ENCODE assay signal across 30 mouse cellular contexts in genomic region chr13:117193422-117193983, GRCm38 (mm10). TPM values are rescaled to one million over a fixed set of nuclear protein-coding genes. Genes with fewer than 3 reads are reported as not detected.
A peak's percentile ranks its signal among the peaks of the same experiment; 100 is the strongest.
DNase-seq lines count a peak whose midpoint lies in the region; ATAC-seq and TF ChIP-seq lines count a peak whose summit lies in the region.
"Had no signal": no experiment of that assay in that cellular context is flagged by ENCODE, and none has a peak within 500 bp of the region (broad histone marks: within the 10 kb centered on the region; RNA-seq: fewer than 3 reads in every experiment).

No protein-coding gene starts in this region.

- H3K27ac ChIP-seq in kidney, postnatal 0 days = no peak overlapping the region
- no peak overlapping the region for H3K27ac ChIP-seq in kidney, adult 2 months (ENCODE audit: insufficient read depth, low read depth, low read length)
- no peak overlapping the region for H3K27ac ChIP-seq in hindbrain, embryonic 12.5 days
- H3K27ac ChIP-seq: heart, embryonic 15.5 days; hindbrain, embryonic 15.5 days; liver, embryonic 14.5 days; lung, embryonic 15.5 days; midbrain, embryonic 15.5 days; neural tube, embryonic 15.5 days had no signal

- H3K36me3 ChIP-seq in kidney, postnatal 0 days (ENCODE audit: insufficient read depth, low read length) = no peaks in the 10 kb centered on the region
- H3K36me3 ChIP-seq in kidney, adult 2 months (ENCODE audit: control insufficient read depth, insufficient read depth, low read length) = no peaks in the 10 kb centered on the region
- no peaks in the 10 kb centered on the region for H3K36me3 ChIP-seq in hindbrain, embryonic 12.5 days
- H3K36me3 ChIP-seq: heart, embryonic 15.5 days; hindbrain, embryonic 15.5 days; lung, embryonic 15.5 days; midbrain, embryonic 15.5 days; neural tube, embryonic 15.5 days had no signal

- H3K9me3 ChIP-seq in kidney, postnatal 0 days (replicated peaks; ENCODE audit: low read length) = no peaks in the 10 kb centered on the region
- H3K9me3 ChIP-seq in hindbrain, embryonic 12.5 days (replicated peaks) = no peaks in the 10 kb centered on the region
- H3K9me3 ChIP-seq: heart, embryonic 15.5 days; hindbrain, embryonic 15.5 days; lung, embryonic 15.5 days; midbrain, embryonic 15.5 days; neural tube, embryonic 15.5 days had no signal

- no peak overlapping the region for H3K4me2 ChIP-seq in kidney, postnatal 0 days (ENCODE audit: low read length)
- H3K4me2 ChIP-seq in hindbrain, embryonic 12.5 days (replicated peaks) = no peak overlapping the region
- H3K4me2 ChIP-seq: heart, embryonic 15.5 days; hindbrain, embryonic 15.5 days; lung, embryonic 15.5 days; midbrain, embryonic 15.5 days; neural tube, embryonic 15.5 days had no signal

- ATAC-seq in kidney, postnatal 0 days (replicated peaks; ENCODE audit: low FRiP score, low read depth) = 0 out of 2 replicates have a peak, but pooled peaks have one; percentile 54
- ATAC-seq in common myeloid progenitor, adult 5-6 weeks (replicated peaks; ENCODE audit: low read depth, poor library complexity, severe bottlenecking) = peak; percentile 58
- ATAC-seq in hindbrain, embryonic 12.5 days (ENCODE audit: low FRiP score) = no peak
- ATAC-seq: activated CD4-positive, CD25-positive, alpha-beta regulatory T cell, adult 4 months; midbrain, embryonic 15.5 days had no signal

- TF ChIP-seq POLR2A in kidney, adult 2 months (IDR thresholded peaks at IDR 0.05; ENCODE audit: low read depth, low read length) = no peak

- no peaks in the 10 kb centered on the region for H3K27me3 ChIP-seq in kidney, postnatal 0 days (ENCODE audit: insufficient read depth, low read length)
- no peaks in the 10 kb centered on the region for H3K27me3 ChIP-seq in kidney, adult 2 months (replicated peaks; ENCODE audit: control insufficient read depth, insufficient read depth, low read length)
- no peaks in the 10 kb centered on the region for H3K27me3 ChIP-seq in hindbrain, embryonic 12.5 days
- H3K27me3 ChIP-seq: heart, embryonic 15.5 days; hindbrain, embryonic 15.5 days; lung, embryonic 15.5 days; midbrain, embryonic 15.5 days; neural tube, embryonic 15.5 days had no signal

- 46% methylated on average over 7 of the region's 7 CpGs for WGBS in kidney, postnatal 0 days
- WGBS in kidney, adult 2 months = 56% methylated on average over 7 of the region's 7 CpGs
- 72% methylated on average over 7 of the region's 7 CpGs for WGBS in hindbrain, embryonic 12.5 days

- H3K4me3 ChIP-seq in kidney, postnatal 0 days (replicated peaks; ENCODE audit: low read depth, low read length) = no peak overlapping the region
- H3K4me3 ChIP-seq in kidney, adult 2 months (ENCODE audit: insufficient read depth, low read depth, low read length) = no peak overlapping the region
- H3K4me3 ChIP-seq in hindbrain, embryonic 12.5 days = no peak overlapping the region
- H3K4me3 ChIP-seq: heart, embryonic 15.5 days; hindbrain, embryonic 15.5 days; lung, embryonic 15.5 days; midbrain, embryonic 15.5 days; myocyte; neural tube, embryonic 15.5 days had no signal

- peak; percentile 32 for DNase-seq in kidney, postnatal 0 days (ENCODE audit: low spot score)
- DNase-seq in kidney, adult 2 months = no peak
- peak; percentile 57 for DNase-seq in A20 (ENCODE audit: low read depth, low spot score)
- peak; percentile 38 for DNase-seq in mesoderm, embryonic 11.5 days (ENCODE audit: low read depth, low spot score)
- DNase-seq in cerebellum, postnatal 25 days = no peak
- DNase-seq in cerebellum, adult 8-10 months = no peak
- DNase-seq: adrenal gland, adult 8-10 months; B cell, adult 2 months; cerebellum, adult 9-10 months; gastrocnemius, postnatal 25 days; heart, postnatal 36 days; kidney, adult 8-10 months; kidney, postnatal 25 days; layer of hippocampus, postnatal 36 days; lung, postnatal 36 days; right cerebral cortex, postnatal 14 days; thymus, postnatal 14 days had no signal

- H3K4me1 ChIP-seq in kidney, postnatal 0 days (replicated peaks; ENCODE audit: insufficient read depth, low read length) = no peaks in the 10 kb centered on the region
- H3K4me1 ChIP-seq in kidney, adult 2 months (ENCODE audit: control insufficient read depth, insufficient read depth, low read length) = no peaks in the 10 kb centered on the region
- no peaks in the 10 kb centered on the region for H3K4me1 ChIP-seq in hindbrain, embryonic 12.5 days
- H3K4me1 ChIP-seq: heart, embryonic 15.5 days; hindbrain, embryonic 15.5 days; lung, embryonic 15.5 days; midbrain, embryonic 15.5 days; neural tube, embryonic 15.5 days had no signal

- TF ChIP-seq CTCF in kidney, postnatal 0 days (IDR thresholded peaks at IDR 0.05; ENCODE audit: low read depth) = no peak
- TF ChIP-seq CTCF in kidney, adult 2 months (conservative IDR thresholded peaks at IDR 0.05; ENCODE audit: insufficient read depth, insufficient read length, low read depth, low read length) = no peak

- no peak overlapping the region for H3K9ac ChIP-seq in kidney, postnatal 0 days (ENCODE audit: low read depth, low read length)
- H3K9ac ChIP-seq in hindbrain, embryonic 12.5 days = no peak overlapping the region
- H3K9ac ChIP-seq: heart, embryonic 15.5 days; hindbrain, embryonic 15.5 days; liver, embryonic 14.5 days; lung, embryonic 15.5 days; midbrain, embryonic 15.5 days; neural tube, embryonic 15.5 days had no signal

RNA-seq across cellular contexts. Expression of gene Emb, which starts 14.8 kb away (rescaled TPM):
- 52.0 and 53.4 TPM in 2 replicates for polyA plus RNA-seq in kidney, postnatal 0 days (2015; fragmentation: Nextera tagmentation; extraction: Ambion mirVana)
- polyA plus RNA-seq in kidney, adult 2 months (2012; rRNA removed) = 13.7 and 15.3 TPM in 2 replicates
- total RNA-seq in common myeloid progenitor, adult 5-6 weeks (2017) = 368 TPM in 2 replicates
- polyA plus RNA-seq in hindbrain, embryonic 12.5 days (2016; fragmentation: Nextera tagmentation; extraction: Ambion mirVana) = 15.5 and 16.1 TPM in 2 replicates

RNA-seq across cellular contexts. Expression of gene Gm17509, which starts 27.4 kb away (rescaled TPM):
- polyA plus RNA-seq in kidney, postnatal 0 days (2015; fragmentation: Nextera tagmentation; extraction: Ambion mirVana) = 0.10 and 0.13 TPM in 2 replicates
- 0.04 TPM in 1 of 2 replicates, not detected in the other for polyA plus RNA-seq in kidney, adult 2 months (2012; rRNA removed)
- 0.24 and 0.27 TPM in 2 replicates for total RNA-seq in common myeloid progenitor, adult 5-6 weeks (2017)
- polyA plus RNA-seq in hindbrain, embryonic 12.5 days (2016; fragmentation: Nextera tagmentation; extraction: Ambion mirVana) = 0.62 and 0.69 TPM in 2 replicates
- total RNA-seq: gastrocnemius, postnatal 25 days; heart, adult 8-10 months; heart, postnatal 36 days; MEL had no signal
- polyA plus RNA-seq: heart, embryonic 15.5 days; intestine, embryonic 14.5 days; lung, embryonic 15.5 days had no signal

Comparison
In these comparisons a context has a peak if more than half of its experiments do, and no peak if none do; other contexts are left out.
1. DNase-seq: peak in kidney, postnatal 0 days (single experiment), A20 (single experiment) and mesoderm, embryonic 11.5 days (single experiment); none in kidney, adult 2 months (single experiment), cerebellum, postnatal 25 days (0 of 2) and cerebellum, adult 8-10 months (single experiment).